Mouse (Mus musculus) ES-Bruce4 (cell line): ENCODE data around the gene Dpf2.

Experiments
- CTCF ChIP-seq: IDR thresholded peaks from one replicate; pipeline ENCODE4 v1.8.1; 2011; ENCODE audit warnings: low read depth, low read length
- POLR2A ChIP-seq: IDR thresholded peaks from one replicate; pipeline ENCODE4 v1.8.1; 2011; ENCODE audit warnings: low read length; ENCODE audit not compliant: insufficient read depth

- TF ChIP-seq CTCF (no peak), POLR2A (no peak)
Observed at GRCm38 (mm10) chr19:5848032-5848825, 64.6 kb downstream of the Dpf2 start.
